Mouse (Mus musculus): ENCODE data around the gene Treml2.
A peak's percentile ranks its signal among the peaks of the same experiment; 100 is the strongest.

Gene Treml2

DNA sequence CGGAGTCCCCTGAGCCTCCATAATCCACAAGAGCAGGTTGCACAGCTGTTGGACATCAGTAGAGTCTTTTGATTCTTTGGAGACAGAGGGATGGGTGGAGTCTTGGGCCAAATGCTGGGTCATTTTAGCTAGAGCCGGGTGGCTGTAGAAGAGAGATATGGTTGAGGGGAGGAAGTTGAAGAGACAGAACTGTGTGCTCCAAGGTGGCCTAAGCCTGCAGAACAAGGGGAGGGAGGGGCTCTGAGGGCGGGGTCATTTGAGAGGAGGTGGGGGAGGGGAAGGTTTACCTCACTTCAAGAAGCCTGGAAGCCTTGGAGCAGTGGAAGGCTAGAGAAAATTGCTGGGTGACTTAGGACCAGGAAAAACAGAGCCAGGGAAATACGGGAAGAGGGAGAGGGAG lies at the start of gene Treml2:
Treml2 (plus strand) TSS at position 296 of the 400 bp plus-strand sequence.
- DNase-seq (ENCODE audit: low spot score), result no peak

DNA sequence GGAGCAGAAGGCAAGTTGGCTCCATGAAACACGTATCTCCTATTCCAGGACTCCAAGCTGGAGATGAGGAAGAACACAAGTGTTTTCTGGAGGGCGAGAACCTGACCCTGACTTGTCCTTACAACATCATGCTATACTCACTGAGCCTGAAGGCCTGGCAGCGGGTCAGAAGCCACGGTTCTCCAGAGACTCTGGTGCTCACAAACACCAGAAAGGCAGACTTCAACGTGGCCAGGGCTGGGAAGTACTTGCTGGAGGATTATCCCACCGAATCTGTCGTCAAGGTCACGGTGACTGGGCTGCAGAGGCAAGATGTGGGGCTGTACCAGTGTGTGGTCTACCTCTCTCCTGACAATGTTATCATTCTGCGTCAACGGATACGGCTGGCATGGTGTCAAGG lies 49.8 kb upstream of the Treml2 start:
- no peak for DNase-seq (ENCODE audit: low spot score)

DNA sequence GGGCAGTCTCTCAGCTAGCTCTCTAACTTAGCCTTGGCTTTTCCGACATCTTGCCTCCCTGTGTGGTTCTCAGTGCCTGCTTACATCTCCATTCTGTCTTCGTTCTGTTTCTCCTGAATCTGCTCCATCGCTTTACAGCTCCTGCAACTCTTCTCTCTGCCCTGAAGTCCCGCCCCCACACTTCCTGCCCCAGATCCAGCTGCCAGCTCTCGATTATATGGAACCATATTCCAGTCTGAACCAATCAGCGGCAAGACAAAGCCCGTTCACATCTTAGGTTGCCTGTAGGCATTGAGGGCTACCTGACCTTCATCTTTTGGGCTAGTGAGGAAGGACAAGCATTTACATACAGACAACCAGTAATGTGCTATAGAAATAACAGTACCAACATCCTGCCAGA lies 48.7 kb upstream of the Treml2 start:
- no peak for DNase-seq (ENCODE audit: low spot score)

DNA sequence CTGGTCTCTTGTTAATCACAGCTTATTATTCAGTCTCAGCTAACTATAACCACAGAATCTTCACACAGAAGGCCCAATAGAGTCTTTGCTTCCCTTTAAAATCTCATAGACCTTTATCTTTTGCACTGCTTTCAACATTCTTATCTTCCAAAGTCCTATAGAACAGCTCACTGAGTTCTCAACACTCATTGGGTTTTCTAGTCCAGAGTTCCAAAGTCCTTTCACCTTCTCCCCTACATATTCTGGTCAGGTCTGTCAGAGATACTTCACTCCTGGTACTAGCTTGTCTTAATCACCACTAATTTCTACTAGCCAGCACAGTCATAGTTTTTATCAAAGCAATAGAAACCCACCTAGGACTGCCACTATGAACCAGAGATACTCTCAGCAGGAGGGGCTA lies 42.7 kb upstream of the Treml2 start:
- DNase-seq (ENCODE audit: low spot score), result no peak

DNA sequence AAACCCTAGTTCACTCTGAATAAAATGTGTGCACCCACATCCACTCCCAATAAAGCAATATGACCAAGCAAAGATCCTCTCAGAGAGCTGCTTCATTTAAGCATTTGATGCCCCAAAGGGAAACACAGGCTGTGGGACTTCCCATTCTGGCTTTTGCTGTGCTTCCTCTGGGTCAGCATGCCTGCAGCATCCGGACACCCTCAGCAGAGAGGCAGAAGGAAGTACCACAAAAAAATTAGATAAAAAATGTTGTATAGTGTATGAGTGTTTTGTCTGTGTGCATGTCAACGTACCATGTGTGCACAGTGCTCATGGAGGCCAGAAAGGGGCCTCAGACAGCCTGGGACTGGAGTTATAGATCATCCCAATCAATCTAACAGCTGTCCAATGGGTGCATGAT lies 37.4 kb upstream of the Treml2 start:
- DNase-seq (ENCODE audit: low spot score), result no peak

DNA sequence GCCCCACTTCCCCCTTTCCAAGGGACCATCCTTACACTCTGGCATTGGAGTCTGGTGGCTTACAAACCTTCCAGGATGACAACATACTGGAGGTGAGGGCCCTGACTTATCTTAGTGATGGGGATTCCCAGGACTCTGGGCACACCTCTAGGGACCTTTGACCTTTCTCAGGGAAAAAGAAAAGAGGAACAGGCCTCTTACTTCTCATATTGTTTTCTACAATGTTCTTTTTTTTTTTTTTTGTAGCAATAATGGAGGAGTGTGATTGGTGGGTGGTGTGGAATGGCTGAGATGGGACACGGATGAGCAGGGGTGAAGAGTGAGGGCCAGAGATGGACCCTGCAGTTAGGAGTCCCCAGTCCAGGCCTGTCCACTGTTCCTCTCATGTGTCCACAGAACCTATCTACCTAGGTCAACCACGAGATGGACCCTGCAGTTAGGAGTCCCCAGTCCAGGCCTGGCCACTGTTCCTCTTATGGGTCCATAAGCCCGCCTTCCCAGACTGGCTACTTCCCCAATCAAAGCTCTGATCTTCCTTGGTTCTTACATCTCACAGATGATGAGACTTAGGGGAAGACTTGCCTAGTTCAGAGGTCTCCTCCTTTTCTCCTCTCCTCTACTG lies 35.4 kb upstream of the Treml2 start, which contains the start of gene Treml4:
Treml4 (plus strand) TSS at position 555 of the 622 bp plus-strand sequence.
- DNase-seq (ENCODE audit: low spot score), result no peak

DNA sequence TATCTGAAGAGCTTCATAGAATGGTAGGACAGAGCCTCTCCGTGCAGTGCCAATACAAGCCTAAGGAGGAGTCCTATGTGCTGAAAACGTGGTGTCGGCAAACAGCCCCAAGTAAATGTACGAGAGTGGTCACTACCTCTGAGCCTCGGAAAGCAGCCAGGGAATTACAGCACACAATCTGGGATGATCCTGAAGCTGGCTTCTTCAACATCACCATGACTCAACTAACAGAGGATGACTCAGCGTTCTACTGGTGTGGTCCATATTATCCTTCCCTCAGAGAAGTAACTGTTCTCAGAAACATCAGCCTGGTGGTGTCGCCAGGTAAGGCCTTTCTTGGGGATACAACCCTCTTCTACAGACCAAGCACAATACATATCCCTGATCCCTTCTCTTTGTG lies 34.6 kb upstream of the Treml2 start:
- no peak for DNase-seq (ENCODE audit: low spot score)

DNA sequence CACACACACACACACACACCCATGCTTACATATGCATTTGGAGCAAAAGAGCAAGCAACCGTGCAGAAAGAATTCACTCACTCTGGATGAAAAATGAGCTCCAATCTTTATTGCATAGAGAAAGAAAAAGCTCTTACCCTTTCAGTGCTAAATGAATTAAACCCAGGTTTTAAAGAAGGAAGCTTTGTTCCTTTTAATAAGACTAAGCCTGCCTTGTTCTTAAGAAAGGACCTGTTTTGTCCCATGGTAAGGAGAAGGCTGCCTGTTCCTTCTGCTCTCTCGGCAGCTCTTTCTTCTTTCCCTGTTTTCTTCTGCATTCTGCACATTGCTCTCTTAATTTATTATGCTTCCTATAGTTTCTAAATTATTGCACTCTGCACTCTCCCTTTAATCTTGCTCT lies 33.2 kb upstream of the Treml2 start:
- no peak for DNase-seq (ENCODE audit: low spot score)

DNA sequence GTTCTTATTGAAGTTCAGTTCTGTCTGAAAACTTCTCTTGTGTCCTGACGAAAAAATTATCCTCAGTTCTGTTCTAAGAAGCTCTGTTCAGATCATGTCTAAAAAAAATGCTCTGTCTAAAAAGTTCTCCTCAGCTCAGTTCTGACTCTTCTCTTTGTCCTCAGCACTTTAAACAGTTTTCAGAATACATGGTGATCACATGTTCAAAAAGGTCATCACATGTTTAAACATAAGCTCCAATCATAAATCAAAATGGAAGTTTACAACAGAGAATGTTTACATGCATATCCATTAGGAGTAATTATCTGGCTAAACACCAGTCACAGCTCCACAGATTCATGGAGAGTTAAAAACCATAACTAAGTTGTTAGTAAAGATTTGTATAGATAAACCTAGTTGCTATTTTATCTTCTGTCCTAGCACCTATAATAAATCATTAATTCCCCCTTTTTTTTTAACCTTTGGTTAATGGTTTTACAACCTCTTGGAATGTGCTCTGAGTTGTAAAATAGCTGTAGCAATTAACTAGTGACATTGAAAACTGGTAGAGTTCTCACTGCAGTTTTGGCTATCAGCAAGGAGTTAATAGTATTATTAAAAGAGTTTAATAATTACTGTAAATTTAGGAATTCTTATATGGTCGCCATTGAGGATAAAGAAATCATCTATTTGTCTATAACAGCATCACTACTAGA lies 32.5 kb upstream of the Treml2 start:
- no peak for DNase-seq (ENCODE audit: low spot score)

DNA sequence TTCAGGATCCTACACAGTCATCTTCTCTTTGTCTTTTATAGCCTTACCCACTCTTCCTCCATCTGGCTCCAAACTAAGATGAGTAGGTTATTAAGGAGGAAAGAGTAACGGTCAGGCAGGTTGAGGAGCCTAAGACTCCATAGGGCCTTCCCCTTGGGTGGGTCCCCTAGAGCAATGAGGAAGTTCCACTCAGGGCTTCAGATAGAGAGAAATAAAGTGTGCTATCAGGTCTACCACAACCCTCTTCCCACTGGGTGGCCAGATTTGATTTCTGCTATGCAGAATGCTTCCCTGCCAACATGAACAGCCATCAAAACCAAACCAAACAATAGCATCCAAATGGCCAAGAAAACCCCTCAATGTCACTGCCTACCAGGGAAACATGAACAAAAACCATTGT lies 31.7 kb upstream of the Treml2 start:
- no peak for DNase-seq (ENCODE audit: low spot score)

DNA sequence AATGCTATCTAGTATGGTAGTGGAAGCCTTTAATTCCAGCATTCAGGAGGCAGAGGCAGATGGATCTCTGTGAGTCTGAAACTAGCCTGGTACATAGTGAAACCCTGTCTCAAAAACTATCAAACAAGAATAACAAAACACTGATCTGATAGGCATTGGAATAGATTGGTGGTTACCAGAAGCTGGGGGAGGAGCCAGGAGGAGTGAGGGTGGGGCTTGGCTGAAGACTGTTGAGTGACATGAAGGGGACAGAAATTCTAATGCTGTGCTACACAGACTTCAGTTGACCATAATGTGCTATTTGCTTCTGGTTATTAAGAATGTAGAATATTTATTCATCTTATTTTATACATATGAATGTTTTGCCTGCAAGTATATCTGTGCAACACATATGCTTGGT lies 31.0 kb upstream of the Treml2 start:
- DNase-seq (ENCODE audit: low spot score), result no peak

DNA sequence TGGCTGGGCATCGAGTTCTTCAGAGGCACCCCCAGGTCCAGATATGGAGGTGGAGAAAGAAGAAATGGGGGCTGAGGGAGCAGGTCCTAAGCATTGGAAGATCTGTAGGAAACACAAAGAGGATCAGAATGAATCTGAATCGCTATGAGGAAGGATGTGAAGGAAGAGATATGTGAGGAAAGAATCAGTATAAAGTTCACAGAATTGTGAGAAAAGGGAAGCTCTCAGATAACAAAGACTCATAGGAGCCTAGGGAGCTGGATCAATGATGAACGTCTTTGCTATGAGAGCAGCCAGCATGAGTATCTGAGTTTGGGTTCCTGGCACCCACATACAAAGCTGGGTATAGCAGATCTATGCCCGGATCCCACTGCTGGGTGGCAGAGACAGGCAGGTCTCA lies 29.5 kb upstream of the Treml2 start:
- DNase-seq (ENCODE audit: low spot score), result no peak

DNA sequence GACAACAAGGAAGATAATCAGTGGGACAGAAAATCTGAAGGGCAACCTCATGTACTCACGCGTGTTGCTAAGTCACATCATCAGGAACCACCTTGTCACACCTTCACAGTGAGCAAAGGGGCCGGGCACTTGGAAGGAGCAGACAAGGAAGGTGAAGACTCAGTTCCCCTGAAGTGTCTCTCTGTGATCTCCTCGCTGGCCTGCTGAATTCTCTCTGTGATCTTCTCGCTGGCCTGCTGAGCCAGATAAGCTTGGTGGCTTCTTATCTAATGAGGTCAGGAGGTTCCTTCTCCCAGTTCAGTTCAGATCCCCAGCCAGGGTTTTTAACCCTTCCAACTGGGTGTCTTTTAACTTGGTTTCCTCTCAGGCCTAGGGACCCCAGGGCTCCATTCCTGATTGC lies 27.1 kb upstream of the Treml2 start:
- no peak for DNase-seq (ENCODE audit: low spot score)

DNA sequence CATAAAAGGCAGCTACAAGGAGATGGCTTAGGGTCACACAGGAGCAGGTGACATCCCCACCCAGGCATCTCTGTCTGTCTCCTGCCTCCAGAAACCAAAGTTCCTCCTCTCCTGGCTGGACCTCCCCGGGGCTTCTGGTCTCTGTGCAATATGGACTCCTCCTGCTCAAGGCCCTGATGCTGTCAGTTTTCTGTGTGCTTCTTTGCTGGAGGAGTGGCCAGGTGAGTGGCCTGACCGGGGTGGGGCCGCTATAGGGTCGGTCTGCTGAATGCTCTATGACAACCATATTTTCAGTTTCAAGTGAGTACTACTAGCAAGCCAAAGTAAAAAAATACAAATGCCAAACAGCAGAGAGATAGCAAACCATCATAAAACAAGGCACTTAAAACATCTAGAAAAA lies 26.7 kb upstream of the Treml2 start:
- DNase-seq (ENCODE audit: low spot score), result no peak

DNA sequence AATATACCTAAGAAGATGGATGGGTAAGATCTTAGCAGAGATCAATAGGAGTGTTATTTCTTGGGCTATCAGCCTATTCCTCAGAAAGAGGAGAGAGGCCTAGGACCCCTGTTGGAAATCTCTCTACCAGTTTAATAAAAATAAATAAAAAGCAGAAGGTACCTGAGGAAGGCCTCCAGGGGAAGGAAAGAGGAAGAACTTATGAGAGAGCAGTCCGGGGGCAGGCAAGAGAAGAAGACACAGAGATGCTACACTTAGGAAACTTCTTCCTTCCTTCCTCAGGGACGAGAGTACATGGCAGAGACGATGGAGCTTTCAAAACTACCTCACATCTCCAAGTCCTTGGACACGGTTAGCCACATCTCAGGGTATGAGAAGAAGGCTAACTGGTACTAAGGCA lies 25.2 kb upstream of the Treml2 start:
- no peak for DNase-seq (ENCODE audit: low spot score)

DNA sequence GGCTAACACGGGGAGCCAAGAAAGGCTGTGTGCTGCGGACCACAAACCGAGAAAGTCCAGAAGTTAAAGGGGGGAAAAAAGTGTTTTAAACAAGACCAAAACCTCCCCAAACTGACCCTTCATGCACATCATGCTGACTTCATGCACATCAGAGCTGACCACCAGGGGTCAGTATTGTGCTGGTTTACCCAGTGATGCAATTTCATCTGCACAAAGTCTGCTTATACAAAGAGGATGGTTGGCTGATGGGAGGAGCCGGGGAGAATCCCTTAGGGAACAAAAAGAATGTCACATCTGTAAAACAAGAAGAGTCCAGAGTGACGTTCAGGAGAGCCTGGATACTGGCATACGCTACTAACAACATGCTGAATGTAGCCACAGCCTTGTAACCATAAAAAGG lies 24.4 kb upstream of the Treml2 start:
- DNase-seq (ENCODE audit: low spot score), result peak; percentile 49

DNA sequence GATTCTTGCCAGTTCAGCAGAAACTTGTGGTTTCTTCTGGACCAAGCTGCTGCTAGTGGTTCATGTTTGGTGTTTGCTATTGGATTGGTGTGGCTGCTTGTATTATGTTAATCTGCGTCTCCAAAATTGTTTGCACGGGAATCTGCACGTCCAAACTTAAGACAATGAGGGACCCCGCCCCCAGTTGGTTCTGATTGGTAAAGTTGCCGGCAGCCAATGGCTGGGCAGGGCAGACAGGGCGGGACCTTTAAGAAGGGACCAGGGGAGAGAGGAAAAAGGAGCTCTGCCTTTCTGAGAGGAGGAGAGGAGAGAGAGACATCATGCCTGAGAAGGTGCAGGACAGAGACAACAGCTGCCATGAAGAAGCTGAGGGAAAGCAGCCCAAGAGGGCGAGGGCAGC lies 23.6 kb upstream of the Treml2 start:
- DNase-seq (ENCODE audit: low spot score), result no peak

DNA sequence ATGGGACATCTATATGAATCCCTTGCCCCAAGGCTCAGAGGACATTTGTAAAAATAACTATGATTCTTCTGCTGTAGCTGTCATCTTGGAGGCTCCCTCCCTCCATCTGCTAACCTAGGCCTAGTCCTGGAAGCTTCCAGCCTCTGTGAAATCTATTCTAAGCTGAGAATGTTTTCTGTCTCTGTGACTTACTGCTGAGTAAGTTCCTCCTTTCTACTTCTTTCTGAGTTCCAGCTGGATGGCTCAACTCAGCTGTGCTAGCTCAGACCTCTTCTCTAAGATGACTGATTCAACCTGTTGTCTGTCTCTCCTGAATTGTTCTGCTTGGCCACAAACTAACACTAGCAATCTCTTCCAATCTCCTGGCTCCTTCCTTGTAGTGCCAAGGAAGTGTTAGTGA lies 20.9 kb upstream of the Treml2 start:
- no peak for DNase-seq (ENCODE audit: low spot score)

DNA sequence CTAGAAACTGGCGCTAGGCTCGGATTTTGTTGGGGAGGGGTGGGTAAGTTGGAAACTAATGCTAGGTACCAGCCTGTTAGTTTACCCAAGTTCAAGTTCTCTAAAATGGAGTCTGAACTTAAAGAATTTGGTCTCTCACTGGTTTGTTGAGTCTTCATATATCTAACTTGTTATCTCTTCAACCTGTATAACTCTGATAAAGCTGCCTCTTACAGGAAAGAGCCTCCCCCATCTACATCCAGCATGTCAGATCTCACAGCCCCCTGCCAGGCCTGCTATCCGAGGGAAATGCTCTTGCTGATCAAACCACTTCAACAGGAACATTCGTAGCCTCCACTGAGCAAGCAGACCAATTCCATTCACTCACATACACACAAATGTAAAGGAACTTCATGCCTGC lies 20.3 kb upstream of the Treml2 start:
- no peak for DNase-seq (ENCODE audit: low spot score)

DNA sequence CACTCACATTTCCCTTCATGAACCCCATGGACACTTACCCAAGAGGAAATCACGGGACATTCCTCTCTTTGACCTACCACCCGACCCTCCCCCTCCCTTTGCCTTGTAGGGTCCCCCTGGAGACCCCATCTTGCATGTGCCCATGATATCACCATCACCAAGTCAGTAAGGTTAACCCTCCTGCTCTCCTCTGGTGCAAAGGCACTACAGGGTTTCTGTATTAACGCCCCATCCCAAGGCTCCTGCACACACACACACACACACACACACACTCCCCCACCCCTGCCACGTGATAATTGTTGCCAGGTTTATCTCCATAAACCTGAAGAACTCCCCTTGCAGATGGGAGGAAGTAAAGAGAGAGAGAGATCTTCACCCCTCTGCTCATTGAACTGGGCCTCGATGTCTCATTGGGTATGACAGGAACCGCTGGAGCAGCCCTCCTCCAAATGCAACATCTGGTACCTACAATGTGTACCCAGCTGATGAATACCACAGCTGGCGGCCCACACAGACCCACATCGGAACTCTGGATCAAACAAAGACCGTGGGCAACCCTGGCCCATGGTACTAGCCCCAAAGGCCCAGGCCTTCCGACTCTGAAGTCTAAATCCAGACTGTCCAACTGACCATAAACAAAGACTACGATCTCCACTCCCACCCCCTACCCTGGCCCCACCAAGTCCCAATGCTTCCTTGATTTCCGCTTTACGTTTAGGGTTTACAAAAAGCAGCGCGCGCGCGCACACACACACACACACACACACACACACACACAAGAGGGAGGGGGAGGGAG lies 18.2 kb upstream of the Treml2 start:
- DNase-seq (ENCODE audit: low spot score), result no peak

DNA sequence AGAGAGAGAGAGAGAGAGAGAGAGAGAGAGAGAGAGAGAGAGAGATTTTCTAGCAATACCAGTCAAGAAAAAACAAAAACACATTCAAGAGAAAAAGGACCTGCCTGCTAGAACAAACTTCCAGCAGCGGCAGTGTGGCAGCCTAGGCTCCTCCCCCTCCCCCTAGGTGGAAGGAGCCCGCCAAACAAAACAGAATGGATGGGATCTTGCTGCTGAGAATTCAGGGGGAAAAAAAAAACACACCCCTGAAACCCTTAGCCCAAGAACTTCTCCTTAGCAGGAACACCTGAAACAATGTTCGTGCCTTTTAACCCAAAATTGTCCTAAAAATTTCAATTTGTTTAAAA lies 17.6 kb upstream of the Treml2 start:
- no peak for DNase-seq (ENCODE audit: low spot score)

DNA sequence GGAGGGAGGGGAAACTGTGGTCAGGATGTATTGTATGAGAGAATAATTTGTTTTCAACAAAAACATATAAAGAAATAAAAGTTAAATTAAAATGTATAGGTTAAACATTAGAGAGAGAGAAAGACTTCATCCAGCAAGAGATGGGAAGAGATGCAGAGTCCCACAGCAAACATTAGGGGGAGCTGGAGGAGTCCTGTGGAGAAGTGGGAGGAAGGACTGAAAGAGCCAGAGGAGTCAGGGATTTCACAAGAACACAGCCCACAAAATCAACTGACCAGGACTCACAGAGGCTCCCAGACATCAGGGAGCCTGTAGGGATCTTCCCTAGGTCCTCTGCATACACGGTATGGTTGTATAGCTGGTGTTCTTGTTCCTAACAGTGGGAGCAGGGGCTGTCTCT lies 12.5 kb upstream of the Treml2 start:
- no peak for DNase-seq (ENCODE audit: low spot score)

DNA sequence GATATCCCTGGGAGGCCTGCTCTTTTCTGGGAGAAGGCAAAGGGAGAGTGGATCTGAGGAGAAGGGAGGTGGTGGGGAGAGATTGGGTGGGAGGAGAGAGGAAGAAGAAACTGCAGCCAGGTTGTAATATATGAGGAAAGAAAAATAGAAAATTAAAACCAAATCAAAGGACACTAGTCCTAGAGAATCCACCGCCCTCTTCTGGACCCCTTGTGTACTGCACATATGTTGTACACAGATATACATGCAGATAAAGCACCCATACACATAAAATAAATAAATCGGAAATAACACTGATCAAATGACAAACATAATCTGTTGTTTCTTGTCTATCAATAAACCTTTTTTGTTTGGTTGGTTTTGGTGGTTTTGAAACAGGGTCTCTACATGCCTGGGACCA lies 12.0 kb upstream of the Treml2 start:
- no peak for DNase-seq (ENCODE audit: low spot score)
